Mouse (Mus musculus) E14TG2a.4 (cell line): ENCODE results near the gene Tbc1d4.

Experiments used
- H3K27me3 ChIP-seq: 2 replicates; pipeline ENCODE4 v1.6.1; 2014; ENCODE audit warnings: low read length, control low read depth; ENCODE audit not compliant: insufficient read depth
- H3K36me3 ChIP-seq: 2 replicates; pipeline ENCODE4 v1.6.1; 2014; ENCODE audit warnings: low read length, control low read depth; ENCODE audit not compliant: insufficient read depth
- H3K4me1 ChIP-seq: replicated peaks from 2 replicates; pipeline ENCODE4 v1.6.1; 2014; ENCODE audit warnings: low read depth, low read length, control low read depth
- H3K4me3 ChIP-seq: replicated peaks from 2 replicates; pipeline ENCODE4 v1.5.1; 2014; ENCODE audit warnings: mild to moderate bottlenecking, low read length
- H3K9me3 ChIP-seq: 2 replicates; pipeline ENCODE4 v1.6.1; 2014; ENCODE audit warnings: low read length, control low read depth
- CTCF ChIP-seq: conservative IDR thresholded peaks from 2 replicates; pipeline ENCODE4 v1.5.1; 2014; ENCODE audit warnings: low read length
- NANOG ChIP-seq: IDR thresholded peaks from 2 replicates; pipeline ENCODE4 v1.6.1; 2014; ENCODE audit warnings: borderline replicate concordance, low read length, mixed read lengths
- POU5F1 ChIP-seq: IDR thresholded peaks from 2 replicates; pipeline ENCODE4 v1.6.1; 2014; ENCODE audit warnings: low read length, borderline replicate concordance

Gene Tbc1d4

GRCm38 (mm10) chr14:101504473-101505200 is 104.4 kb downstream of the Tbc1d4 start:
- Histone ChIP-seq H3K36me3 (no peaks in the 10 kb centered on the region), H3K4me3 (no peak overlapping the region), H3K9me3 (no peaks in the 10 kb centered on the region), H3K4me1 (peaks cover 7% of the 10 kb centered on the region; the same call in 1 of the 2 replicates), H3K27me3 (peaks cover 10% of the 10 kb centered on the region)
- TF ChIP-seq NANOG = no peak
- no peak for TF ChIP-seq POU5F1
- TF ChIP-seq CTCF = no peak

- Histone ChIP-seq H3K4me1 (peaks cover 7% of the 10 kb centered on the region; the same call in 1 of the 2 replicates), H3K9me3 (no peaks in the 10 kb centered on the region), H3K27me3 (peaks cover 10% of the 10 kb centered on the region), H3K4me3 (no peak overlapping the region), H3K36me3 (no peaks in the 10 kb centered on the region)
- TF ChIP-seq NANOG (no peak), POU5F1 (no peak), CTCF (no peak)
Measured at GRCm38 (mm10) chr14:101503168-101503961, 105.6 kb downstream of the Tbc1d4 start.

GRCm38 (mm10) chr14:101501868-101502267 is 107.1 kb downstream of the Tbc1d4 start:
- Histone ChIP-seq H3K9me3 (no peaks in the 10 kb centered on the region), H3K27me3 (0 out of 2 replicates have a peak, but pooled peaks cover 3% of the 10 kb centered on the region), H3K4me1 (peaks cover under 1% of the 10 kb centered on the region; the same call in 1 of the 2 replicates), H3K4me3 (no peak overlapping the region), H3K36me3 (no peaks in the 10 kb centered on the region)
- TF ChIP-seq NANOG = no peak
- no peak for TF ChIP-seq CTCF
- TF ChIP-seq POU5F1 = no peak

- Histone ChIP-seq H3K27me3 (0 out of 2 replicates have a peak, but pooled peaks cover 2% of the 10 kb centered on the region), H3K4me1 (no peaks in the 10 kb centered on the region), H3K4me3 (no peak overlapping the region), H3K9me3 (no peaks in the 10 kb centered on the region), H3K36me3 (no peaks in the 10 kb centered on the region)
- TF ChIP-seq NANOG (no peak), POU5F1 (no peak), CTCF (no peak)
Measured at GRCm38 (mm10) chr14:101501452-101501851, 107.5 kb downstream of the Tbc1d4 start.

GRCm38 (mm10) chr14:101500826-101501225 is 108.2 kb downstream of the Tbc1d4 start:
- 0 out of 2 replicates have a peak, but pooled peaks cover 2% of the 10 kb centered on the region for H3K27me3 ChIP-seq
- TF ChIP-seq CTCF (no peak), NANOG (no peak), POU5F1 (no peak)

GRCm38 (mm10) chr14:101499838-101500237 is 109.2 kb downstream of the Tbc1d4 start:
- Histone ChIP-seq H3K4me3 (no peak overlapping the region), H3K36me3 (no peaks in the 10 kb centered on the region), H3K4me1 (no peaks in the 10 kb centered on the region), H3K27me3 (no peaks in the 10 kb centered on the region), H3K9me3 (no peaks in the 10 kb centered on the region)
- TF ChIP-seq NANOG = no peak
- no peak for TF ChIP-seq CTCF
- TF ChIP-seq POU5F1 = no peak

More at GRCm38 (mm10) chr14:101500826-101501225, 108.2 kb downstream of the Tbc1d4 start:
- H3K9me3 ChIP-seq = no peaks in the 10 kb centered on the region
- H3K4me1 ChIP-seq = no peaks in the 10 kb centered on the region
- no peak overlapping the region for H3K4me3 ChIP-seq
- no peaks in the 10 kb centered on the region for H3K36me3 ChIP-seq

GRCm38 (mm10) chr14:101488264-101488810 is 120.7 kb downstream of the Tbc1d4 start:
- Histone ChIP-seq H3K36me3 (no peaks in the 10 kb centered on the region), H3K27me3 (no peaks in the 10 kb centered on the region), H3K9me3 (no peaks in the 10 kb centered on the region), H3K4me3 (peak overlapping the region; percentile 56), H3K4me1 (no peaks in the 10 kb centered on the region; the same call in 1 of the 2 replicates)
- TF ChIP-seq NANOG (no peak), CTCF (no peak), POU5F1 (no peak)

- Histone ChIP-seq H3K36me3 (no peaks in the 10 kb centered on the region), H3K9me3 (no peaks in the 10 kb centered on the region), H3K4me3 (no peak overlapping the region), H3K4me1 (no peaks in the 10 kb centered on the region; the same call in 1 of the 2 replicates), H3K27me3 (no peaks in the 10 kb centered on the region)
- TF ChIP-seq POU5F1 (no peak), NANOG (no peak), CTCF (no peak)
Measured at GRCm38 (mm10) chr14:101486550-101486949, 122.4 kb downstream of the Tbc1d4 start.
